Mouse (Mus musculus): Measurements from ENCODE around the gene Svop. TPM values are rescaled to one million over a fixed set of nuclear protein-coding genes. Genes with fewer than 3 reads are reported as not detected.

Gene Svop
- polyA plus RNA-seq, 1 experiment from 2014 or later: 3.3 TPM

GRCm38 (mm10) chr5:114015121-114015520 lies 76.2 kb downstream of the Svop start:
- Histone ChIP-seq H3K27me3 (ENCODE audit: control insufficient read depth, insufficient read depth, low read length) (no peaks in the 10 kb centered on the region), H3K9ac (replicated peaks; ENCODE audit: low read length) (no peak overlapping the region), H3K4me2 (ENCODE audit: low read depth, low read length) (no peak overlapping the region), H3K36me3 (replicated peaks; ENCODE audit: control insufficient read depth, insufficient read depth, low read depth, low read length) (no peaks in the 10 kb centered on the region), H3K4me3 (ENCODE audit: low read depth, low read length) (no peak overlapping the region), H3K4me1 (ENCODE audit: control insufficient read depth, insufficient read depth, low read length) (no peaks in the 10 kb centered on the region), H3K9me3 (replicated peaks; ENCODE audit: control insufficient read depth, low read length) (no peaks in the 10 kb centered on the region), H3K27ac (replicated peaks; ENCODE audit: low read depth, low read length) (no peak overlapping the region)
- WGBS: 68% methylated on average over 7 of the region's 7 CpGs
- DNase-seq (ENCODE audit: low spot score): peak; percentile 58
- no peak for ATAC-seq (replicated peaks; ENCODE audit: insufficient number of reproducible peaks, low FRiP score, low TSS enrichment, low read depth)

DNA sequence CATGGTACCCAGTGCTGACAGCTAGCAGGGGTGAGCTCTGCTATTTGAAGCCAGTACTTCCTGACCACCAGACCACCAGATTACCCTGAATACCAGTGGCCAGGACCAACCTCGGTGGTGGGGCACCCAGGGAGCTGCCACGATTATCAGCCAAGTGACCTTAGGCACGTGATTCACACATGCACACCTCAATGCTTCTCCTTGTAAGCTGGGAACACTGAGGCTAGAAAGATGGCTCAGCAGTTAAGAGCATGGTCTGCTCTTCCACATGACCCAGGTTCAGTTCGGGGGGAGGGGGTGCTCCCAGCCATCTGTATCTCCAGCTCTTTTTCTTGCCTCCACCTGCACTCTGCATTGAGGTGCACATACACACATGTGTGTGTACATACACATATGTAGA lies 82.3 kb downstream of the Svop start:
- no peaks in the 10 kb centered on the region for H3K36me3 ChIP-seq (replicated peaks; ENCODE audit: control insufficient read depth, insufficient read depth, low read depth, low read length)
- DNase-seq (ENCODE audit: low spot score) (no peak), ATAC-seq (replicated peaks; ENCODE audit: insufficient number of reproducible peaks, low FRiP score, low TSS enrichment, low read depth) (no peak)
- WGBS: 82% methylated on average over 4 of the region's 4 CpGs
- no peak overlapping the region for H3K27ac ChIP-seq (replicated peaks; ENCODE audit: low read depth, low read length)
- H3K27me3 ChIP-seq (ENCODE audit: control insufficient read depth, insufficient read depth, low read length): no peaks in the 10 kb centered on the region
- no peak overlapping the region for H3K9ac ChIP-seq (replicated peaks; ENCODE audit: low read length)
- H3K4me3 ChIP-seq (ENCODE audit: low read depth, low read length): no peak overlapping the region
- no peak overlapping the region for H3K4me2 ChIP-seq (ENCODE audit: low read depth, low read length)
- H3K4me1 ChIP-seq (ENCODE audit: control insufficient read depth, insufficient read depth, low read length): no peaks in the 10 kb centered on the region
- H3K9me3 ChIP-seq (replicated peaks; ENCODE audit: control insufficient read depth, low read length): no peaks in the 10 kb centered on the region

DNA sequence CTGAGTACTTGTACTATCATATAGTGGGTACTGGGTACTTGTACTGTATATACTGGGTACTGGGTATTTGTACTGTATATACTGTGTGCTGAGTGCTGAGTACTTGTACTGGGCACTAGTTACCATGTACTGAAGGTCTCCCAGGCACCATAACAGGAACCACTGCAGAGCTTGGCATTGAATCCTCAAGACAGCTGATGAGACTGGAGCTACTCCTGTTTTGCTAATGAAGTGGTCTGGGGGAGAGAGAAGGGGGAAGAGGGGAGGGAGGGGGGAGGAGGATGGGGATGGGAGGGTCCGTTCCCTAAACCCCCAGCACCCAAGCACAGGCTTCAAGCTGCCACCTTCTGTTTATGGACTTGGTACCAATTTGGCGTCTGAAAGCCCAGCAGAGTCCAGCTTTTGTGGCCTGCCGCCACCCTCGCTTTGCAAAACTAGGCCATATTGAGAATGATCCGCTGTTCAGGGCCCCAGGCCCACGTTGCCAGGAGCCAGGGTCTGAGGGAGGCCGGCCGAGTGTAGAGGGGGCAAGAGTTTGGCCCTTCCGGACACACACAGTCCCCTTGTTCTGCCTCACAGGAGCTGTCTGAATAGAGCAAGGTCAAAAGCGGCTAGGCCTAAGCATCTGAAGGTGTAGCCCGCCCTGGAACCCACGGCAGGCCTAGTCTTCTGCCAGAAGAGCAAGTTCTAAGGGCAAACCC lies 83.5 kb downstream of the Svop start:
- Histone ChIP-seq H3K27ac (replicated peaks; ENCODE audit: low read depth, low read length) (no peak overlapping the region), H3K4me2 (ENCODE audit: low read depth, low read length) (no peak overlapping the region), H3K9me3 (replicated peaks; ENCODE audit: control insufficient read depth, low read length) (no peaks in the 10 kb centered on the region), H3K4me3 (ENCODE audit: low read depth, low read length) (no peak overlapping the region), H3K27me3 (ENCODE audit: control insufficient read depth, insufficient read depth, low read length) (no peaks in the 10 kb centered on the region), H3K9ac (replicated peaks; ENCODE audit: low read length) (no peak overlapping the region), H3K36me3 (replicated peaks; ENCODE audit: control insufficient read depth, insufficient read depth, low read depth, low read length) (no peaks in the 10 kb centered on the region), H3K4me1 (ENCODE audit: control insufficient read depth, insufficient read depth, low read length) (no peaks in the 10 kb centered on the region)
- ATAC-seq (replicated peaks; ENCODE audit: insufficient number of reproducible peaks, low FRiP score, low TSS enrichment, low read depth) (0 out of 2 replicates have a peak, but pooled peaks have one; percentile 34), DNase-seq (ENCODE audit: low spot score) (no peak)
- WGBS: 79% methylated on average over 12 of the region's 12 CpGs

DNA sequence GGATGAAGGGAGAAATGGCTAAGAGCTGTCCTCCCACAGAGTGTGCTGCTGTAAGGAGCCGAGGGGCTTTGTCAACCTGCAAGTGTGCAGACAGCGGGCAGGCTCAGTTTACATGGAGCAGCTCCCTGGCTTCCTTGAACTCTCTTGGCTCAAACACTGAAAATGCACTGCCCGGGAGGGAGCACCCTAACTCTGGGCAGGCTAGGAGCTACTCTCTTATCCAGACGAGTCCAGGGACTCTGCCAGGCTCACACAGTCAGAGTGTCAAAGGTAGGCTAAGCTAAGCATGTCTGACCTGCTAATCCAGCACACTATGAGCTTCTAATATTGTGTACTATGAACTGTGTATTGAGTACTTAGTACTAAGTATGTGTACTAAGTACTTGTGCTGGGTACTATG lies 84.4 kb downstream of the Svop start:
- no peaks in the 10 kb centered on the region for H3K36me3 ChIP-seq (replicated peaks; ENCODE audit: control insufficient read depth, insufficient read depth, low read depth, low read length)
- H3K27ac ChIP-seq (replicated peaks; ENCODE audit: low read depth, low read length): no peak overlapping the region
- DNase-seq (ENCODE audit: low spot score) (no peak), ATAC-seq (replicated peaks; ENCODE audit: insufficient number of reproducible peaks, low FRiP score, low TSS enrichment, low read depth) (no peak)
- no peaks in the 10 kb centered on the region for H3K4me1 ChIP-seq (ENCODE audit: control insufficient read depth, insufficient read depth, low read length)
- 77% methylated on average over 4 of the region's 4 CpGs for WGBS
- no peak overlapping the region for H3K9ac ChIP-seq (replicated peaks; ENCODE audit: low read length)
- no peaks in the 10 kb centered on the region for H3K27me3 ChIP-seq (ENCODE audit: control insufficient read depth, insufficient read depth, low read length)
- no peaks in the 10 kb centered on the region for H3K9me3 ChIP-seq (replicated peaks; ENCODE audit: control insufficient read depth, low read length)
- no peak overlapping the region for H3K4me3 ChIP-seq (ENCODE audit: low read depth, low read length)
- H3K4me2 ChIP-seq (ENCODE audit: low read depth, low read length): no peak overlapping the region

DNA sequence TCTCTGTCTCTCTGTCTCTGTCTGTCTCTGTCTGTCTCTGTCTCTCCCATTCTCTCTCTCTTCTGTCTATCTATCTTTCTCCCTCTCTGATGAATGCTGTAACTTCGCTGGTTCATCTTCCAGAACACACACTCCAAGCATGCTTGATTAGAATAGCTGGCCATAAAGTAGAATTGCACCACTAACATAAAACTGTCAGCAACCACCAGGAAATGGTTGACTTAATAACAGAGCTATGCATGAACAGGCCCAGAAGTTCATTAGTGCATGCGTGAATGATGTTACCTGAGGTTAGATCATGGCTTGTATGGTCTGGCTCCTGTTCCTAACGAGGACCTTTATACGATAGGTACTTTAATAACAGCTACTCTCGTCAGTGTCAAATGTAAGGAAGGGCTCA lies 86.3 kb downstream of the Svop start:
- Histone ChIP-seq H3K4me1 (ENCODE audit: control insufficient read depth, insufficient read depth, low read length) (no peaks in the 10 kb centered on the region), H3K9me3 (replicated peaks; ENCODE audit: control insufficient read depth, low read length) (no peaks in the 10 kb centered on the region), H3K4me2 (ENCODE audit: low read depth, low read length) (no peak overlapping the region), H3K9ac (replicated peaks; ENCODE audit: low read length) (no peak overlapping the region), H3K36me3 (replicated peaks; ENCODE audit: control insufficient read depth, insufficient read depth, low read depth, low read length) (no peaks in the 10 kb centered on the region), H3K27me3 (ENCODE audit: control insufficient read depth, insufficient read depth, low read length) (no peaks in the 10 kb centered on the region), H3K4me3 (ENCODE audit: low read depth, low read length) (no peak overlapping the region), H3K27ac (replicated peaks; ENCODE audit: low read depth, low read length) (no peak overlapping the region)
- WGBS: 88% methylated on average over 5 of the region's 5 CpGs
- DNase-seq (ENCODE audit: low spot score) (no peak), ATAC-seq (replicated peaks; ENCODE audit: insufficient number of reproducible peaks, low FRiP score, low TSS enrichment, low read depth) (no peak)

DNA sequence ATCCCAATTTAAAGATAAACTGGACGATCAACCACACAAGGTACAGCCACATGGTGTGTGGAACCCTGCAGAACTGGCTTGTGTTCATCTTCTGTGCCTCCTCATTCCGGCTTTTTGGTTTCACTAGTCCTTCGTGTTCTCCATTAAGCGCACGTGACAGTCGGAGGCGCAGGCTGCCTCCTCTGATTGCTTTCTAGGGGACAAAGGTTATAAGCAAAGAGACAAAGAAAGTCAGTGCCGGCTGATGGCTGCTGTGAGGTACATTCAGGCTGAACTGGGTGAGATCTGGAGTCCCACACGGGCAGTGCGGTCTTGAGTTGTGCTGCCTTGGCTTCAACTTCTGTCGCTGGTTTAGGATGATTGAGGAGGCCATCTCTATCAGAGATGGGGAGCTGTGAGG lies 86.8 kb downstream of the Svop start:
- Histone ChIP-seq H3K36me3 (replicated peaks; ENCODE audit: control insufficient read depth, insufficient read depth, low read depth, low read length) (no peaks in the 10 kb centered on the region), H3K4me1 (ENCODE audit: control insufficient read depth, insufficient read depth, low read length) (no peaks in the 10 kb centered on the region), H3K4me2 (ENCODE audit: low read depth, low read length) (no peak overlapping the region), H3K27ac (replicated peaks; ENCODE audit: low read depth, low read length) (no peak overlapping the region), H3K9ac (replicated peaks; ENCODE audit: low read length) (no peak overlapping the region), H3K4me3 (ENCODE audit: low read depth, low read length) (no peak overlapping the region), H3K9me3 (replicated peaks; ENCODE audit: control insufficient read depth, low read length) (no peaks in the 10 kb centered on the region), H3K27me3 (ENCODE audit: control insufficient read depth, insufficient read depth, low read length) (no peaks in the 10 kb centered on the region)
- DNase-seq (ENCODE audit: low spot score) (no peak), ATAC-seq (replicated peaks; ENCODE audit: insufficient number of reproducible peaks, low FRiP score, low TSS enrichment, low read depth) (no peak)
- 85% methylated on average over 11 of the region's 11 CpGs for WGBS

GRCm38 (mm10) chr5:114003542-114003941 lies 87.8 kb downstream of the Svop start, which contains the start of gene Dao:
TSS of gene Dao (plus strand) at chr5:114003703.
- no peak for ATAC-seq (replicated peaks; ENCODE audit: insufficient number of reproducible peaks, low FRiP score, low TSS enrichment, low read depth)
- Histone ChIP-seq H3K4me1 (ENCODE audit: control insufficient read depth, insufficient read depth, low read length) (no peaks in the 10 kb centered on the region), H3K4me3 (ENCODE audit: low read depth, low read length) (no peak within 1 kb of the TSS), H3K36me3 (replicated peaks; ENCODE audit: control insufficient read depth, insufficient read depth, low read depth, low read length) (no peaks in the 10 kb centered on the region), H3K9me3 (replicated peaks; ENCODE audit: control insufficient read depth, low read length) (no peaks in the 10 kb centered on the region), H3K27ac (replicated peaks; ENCODE audit: low read depth, low read length) (no peak within 1 kb of the TSS), H3K9ac (replicated peaks; ENCODE audit: low read length) (no peak within 1 kb of the TSS), H3K4me2 (ENCODE audit: low read depth, low read length) (no peak within 1 kb of the TSS), H3K27me3 (ENCODE audit: control insufficient read depth, insufficient read depth, low read length) (no peaks in the 10 kb centered on the region)
- DNase-seq (ENCODE audit: low spot score): no peak
- 55% methylated on average over 5 of the region's 5 CpGs for WGBS

DNA sequence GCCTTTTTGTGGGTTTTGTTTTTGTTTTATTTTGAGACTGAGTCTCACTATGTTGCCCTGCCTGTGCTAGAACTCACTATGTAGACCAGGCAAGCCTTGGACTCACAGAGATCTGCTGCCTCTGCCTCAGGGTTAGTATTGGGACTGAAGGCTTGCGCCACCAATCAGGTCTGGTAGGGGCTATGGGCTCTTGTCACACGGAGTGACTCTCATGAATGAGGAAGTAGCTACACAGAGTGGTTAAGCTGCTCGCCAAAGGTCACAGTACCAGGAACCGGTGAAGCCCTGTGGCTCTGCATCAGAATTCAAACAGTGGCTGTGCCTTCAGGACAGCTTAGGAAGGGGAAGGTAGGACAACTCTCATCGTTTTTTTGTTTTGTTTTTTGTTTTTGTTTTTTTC lies 92.0 kb downstream of the Svop start:
- no peak for ATAC-seq (replicated peaks; ENCODE audit: insufficient number of reproducible peaks, low FRiP score, low TSS enrichment, low read depth)
- 59% methylated on average over 5 of the region's 5 CpGs for WGBS
- H3K9ac ChIP-seq (replicated peaks; ENCODE audit: low read length): no peak overlapping the region

More for the DNA sequence above, 92.0 kb downstream of the Svop start:
- no peaks in the 10 kb centered on the region for H3K36me3 ChIP-seq (replicated peaks; ENCODE audit: control insufficient read depth, insufficient read depth, low read depth, low read length)
- no peaks in the 10 kb centered on the region for H3K4me1 ChIP-seq (ENCODE audit: control insufficient read depth, insufficient read depth, low read length)
- no peak overlapping the region for H3K4me2 ChIP-seq (ENCODE audit: low read depth, low read length)
- H3K27me3 ChIP-seq (ENCODE audit: control insufficient read depth, insufficient read depth, low read length): no peaks in the 10 kb centered on the region
- H3K27ac ChIP-seq (replicated peaks; ENCODE audit: low read depth, low read length): no peak overlapping the region
- H3K4me3 ChIP-seq (ENCODE audit: low read depth, low read length): no peak overlapping the region
- no peak for DNase-seq (ENCODE audit: low spot score)
- H3K9me3 ChIP-seq (replicated peaks; ENCODE audit: control insufficient read depth, low read length): no peaks in the 10 kb centered on the region
